In the genomic region with DNA sequence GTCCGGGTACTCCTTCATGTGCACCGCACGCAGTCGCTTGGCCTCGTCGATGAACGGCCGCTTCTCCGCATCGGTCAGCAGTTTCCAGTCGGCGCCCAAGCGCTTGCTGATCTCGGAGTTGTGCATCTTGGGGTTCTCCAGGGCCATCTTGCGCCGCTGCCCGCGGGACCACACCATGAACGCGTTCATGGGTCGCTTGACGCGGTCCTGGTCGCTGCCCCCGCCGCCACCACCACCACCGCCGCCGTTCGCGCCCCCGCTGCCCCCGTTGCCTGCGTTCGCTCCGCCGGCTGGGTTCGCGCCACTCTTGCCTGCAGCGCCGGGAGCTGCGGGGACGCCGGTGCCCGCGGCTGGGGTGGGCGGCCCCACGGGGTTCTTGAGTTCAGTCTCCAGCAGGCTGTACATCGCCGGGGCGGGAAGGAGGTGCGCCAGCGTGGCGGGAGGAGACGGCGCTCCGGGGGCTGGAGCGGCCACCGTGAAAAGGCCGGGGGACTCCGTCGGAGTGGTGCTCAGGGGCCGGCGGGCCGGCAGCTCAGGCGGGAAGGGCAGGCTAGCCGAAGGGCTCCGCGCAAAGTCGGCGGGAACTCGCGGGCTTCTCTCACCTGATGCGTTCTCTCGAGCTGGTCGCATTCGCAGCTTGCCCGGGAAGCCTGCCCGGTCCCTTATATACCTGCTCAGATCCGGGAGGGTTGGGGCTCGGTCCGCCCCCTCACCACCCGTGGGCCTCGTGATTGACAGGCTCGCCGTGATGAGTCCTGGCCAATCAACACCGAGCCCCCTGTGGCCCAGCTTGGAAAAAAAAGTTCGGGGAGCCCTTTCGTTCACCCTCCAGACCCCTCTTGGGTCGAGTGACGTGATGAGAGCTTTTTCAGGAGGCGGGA, we compare ENCODE assay signal across 9 mouse cellular contexts. TPM values are rescaled to one million over a fixed set of nuclear protein-coding genes. Genes with fewer than 3 reads are reported as not detected.
A peak's percentile ranks its signal among the peaks of the same experiment; 100 is the strongest.
DNase-seq lines count a peak whose midpoint lies in the region; ATAC-seq and TF ChIP-seq lines count a peak whose summit lies in the region.
"Had no signal": no experiment of that assay in that cellular context is flagged by ENCODE, and none has a peak within 500 bp of the region (broad histone marks: within the 10 kb centered on the region; RNA-seq: fewer than 3 reads in every experiment).

TSS of gene Sox3 (minus strand) at position 630 of the 881 bp plus-strand sequence.

- no peaks in the 10 kb centered on the region for H3K36me3 ChIP-seq in heart, embryonic 10.5 days
- H3K36me3 ChIP-seq in limb, embryonic 14.5 days (ENCODE audit: control insufficient read depth, insufficient read depth, low read length): no peaks in the 10 kb centered on the region
- H3K36me3 ChIP-seq in stomach, embryonic 14.5 days (ENCODE audit: control insufficient read depth, insufficient read depth, low read length): no peaks in the 10 kb centered on the region

- no peak for TF ChIP-seq POLR2A in limb, embryonic 14.5 days (IDR thresholded peaks at IDR 0.05; ENCODE audit: borderline replicate concordance, extremely low read depth, insufficient read depth, insufficient read length)

- 23% methylated on average over 92 of the region's 92 CpGs for WGBS in heart, embryonic 10.5 days
- WGBS in limb, embryonic 14.5 days: 28% methylated on average over 59 of the region's 92 CpGs
- WGBS in stomach, embryonic 14.5 days: 13% methylated on average over 85 of the region's 92 CpGs

- no peak for DNase-seq in heart, embryonic 10.5 days (ENCODE audit: low spot score)
- DNase-seq in heart, postnatal 10 days: no peak
- peak; percentile 32 for DNase-seq in right cerebral cortex, postnatal 4 days
- no peak for DNase-seq in right cerebral cortex, postnatal 36 days (ENCODE audit: low spot score in 2 of 2)
- no peak for DNase-seq in limb, embryonic 14.5 days (ENCODE audit: low spot score)
- no peak for DNase-seq in cerebellum, adult 11 months
- DNase-seq in thymus, postnatal 10 days (ENCODE audit: low spot score in 2 of 2): no peak

- H3K27ac ChIP-seq in heart, embryonic 10.5 days: peak within 1 kb of the TSS; percentile 19; the same call in 1 of the 2 replicates
- no peak within 1 kb of the TSS for H3K27ac ChIP-seq in limb, embryonic 14.5 days (replicated peaks; ENCODE audit: low read depth, low read length)
- no peak within 1 kb of the TSS for H3K27ac ChIP-seq in stomach, embryonic 14.5 days (ENCODE audit: low read length)

- intact Hi-C loops in heart, postnatal 10 days (cut with DNase I): no loop called here

- H3K9me3 ChIP-seq in heart, embryonic 10.5 days: 0 out of 2 replicates have a peak, but pooled peaks cover 3% of the 10 kb centered on the region
- H3K9me3 ChIP-seq in limb, embryonic 14.5 days (ENCODE audit: control insufficient read depth, low read length): no peaks in the 10 kb centered on the region
- H3K9me3 ChIP-seq in stomach, embryonic 14.5 days (ENCODE audit: control insufficient read depth, low read depth, low read length): no peaks in the 10 kb centered on the region

- H3K4me1 ChIP-seq in heart, embryonic 10.5 days: no peaks in the 10 kb centered on the region
- H3K4me1 ChIP-seq in limb, embryonic 14.5 days (ENCODE audit: control insufficient read depth, insufficient read depth, low read length): no peaks in the 10 kb centered on the region
- no peaks in the 10 kb centered on the region for H3K4me1 ChIP-seq in stomach, embryonic 14.5 days (ENCODE audit: control insufficient read depth, insufficient read depth, low read length)

- H3K4me3 ChIP-seq in heart, embryonic 10.5 days: peak within 1 kb of the TSS; percentile 57
- peak within 1 kb of the TSS; percentile 40 for H3K4me3 ChIP-seq in limb, embryonic 14.5 days (replicated peaks; ENCODE audit: low read length)
- H3K4me3 ChIP-seq in stomach, embryonic 14.5 days (ENCODE audit: low read depth, low read length): peak within 1 kb of the TSS; percentile 30
- H3K4me3 ChIP-seq: erythroblast, embryonic 14.5 days had no signal

- peak within 1 kb of the TSS; percentile 57 for H3K4me2 ChIP-seq in limb, embryonic 14.5 days (replicated peaks; ENCODE audit: low read depth, low read length, severe bottlenecking)
- peak within 1 kb of the TSS; percentile 53 for H3K4me2 ChIP-seq in stomach, embryonic 14.5 days (replicated peaks; ENCODE audit: low read depth, low read length)

- peak within 1 kb of the TSS; percentile 38 for H3K9ac ChIP-seq in limb, embryonic 14.5 days (ENCODE audit: low read depth, low read length, severe bottlenecking)
- H3K9ac ChIP-seq in stomach, embryonic 14.5 days (replicated peaks; ENCODE audit: low read depth, low read length): no peak within 1 kb of the TSS

- peaks cover 86% of the 10 kb centered on the region for H3K27me3 ChIP-seq in heart, embryonic 10.5 days (ENCODE audit: insufficient read depth, poor library complexity, severe bottlenecking)
- peaks cover 53% of the 10 kb centered on the region for H3K27me3 ChIP-seq in limb, embryonic 14.5 days (ENCODE audit: control insufficient read depth, insufficient read depth, low read length)
- 0 out of 2 replicates have a peak, but pooled peaks cover 6% of the 10 kb centered on the region for H3K27me3 ChIP-seq in stomach, embryonic 14.5 days (ENCODE audit: control insufficient read depth, insufficient read depth, low read length)

- ATAC-seq in limb, embryonic 14.5 days (ENCODE audit: low FRiP score, low read depth): peak; percentile 12; the same call in 1 of the 2 replicates
- ATAC-seq in stomach, embryonic 14.5 days (ENCODE audit: insufficient number of reproducible peaks, insufficient read depth, low FRiP score, low read depth): no peak

RNA-seq across cellular contexts. Expression of gene Sox3, which starts in this region (rescaled TPM):
- polyA plus RNA-seq in heart, embryonic 10.5 days (2016; fragmentation: Nextera tagmentation; extraction: Ambion mirVana): 0.24 and 0.51 TPM in 2 replicates
- total RNA-seq in heart, postnatal 10 days (2021): not detected
- 0.26 and 0.38 TPM in 2 replicates for polyA plus RNA-seq in limb, embryonic 14.5 days (2012; rRNA removed)
- polyA plus RNA-seq in limb, embryonic 14.5 days (2014; fragmentation: Nextera tagmentation; extraction: Ambion mirVana): 0.22 TPM in 1 of 2 replicates, not detected in the other
- polyA plus RNA-seq in stomach, embryonic 14.5 days (2014; fragmentation: Nextera tagmentation; extraction: Ambion mirVana): not detected in 2 replicates
- polyA plus RNA-seq: erythroblast, embryonic 14.5 days had no signal

Comparison
In these comparisons a context has a peak if more than half of its experiments do, and no peak if none do; other contexts are left out.
1. Peak in ATAC-seq, H3K4me3 ChIP-seq, H3K9ac ChIP-seq and H3K4me2 ChIP-seq in limb, embryonic 14.5 days; RNA of the gene not detected or under 1 TPM.